Mouse (Mus musculus) lung, postnatal 0 days (tissue): Measurements from ENCODE around the gene Pdlim5. TPM values are rescaled to one million over a fixed set of nuclear protein-coding genes. Genes with fewer than 3 reads are reported as not detected.

ENCODE experiments used
- ATAC-seq: fragments of 200-750 bp; cut with Nextera tagmentation; 2 replicates; pipeline ENCODE4 v1.8.0; 2017; ENCODE audit warnings: moderate library complexity
- DNase-seq: peaks from one replicate; pipeline ENCODE4 v3.0.0-alpha.2; 2016; ENCODE audit warnings: low spot score
- H3K27ac ChIP-seq: fragments of 300-500 bp; sonication (generic); 2 replicates; pipeline ENCODE4 v1.5.1; 2014; ENCODE audit warnings: antibody characterized with exemption, mild to moderate bottlenecking, low read length, mixed read lengths
- H3K27me3 ChIP-seq: fragments of 300-500 bp; sonication (generic); replicated peaks from 2 replicates; pipeline ENCODE4 v1.6.1; 2014; ENCODE audit warnings: low read length, mixed read lengths; ENCODE audit not compliant: insufficient read depth
- H3K36me3 ChIP-seq: fragments of 300-500 bp; sonication (generic); 2 replicates; pipeline ENCODE4 v1.6.1; 2014; ENCODE audit warnings: low read length, mixed read lengths; ENCODE audit not compliant: insufficient read depth
- H3K4me1 ChIP-seq: fragments of 300-500 bp; sonication (generic); 2 replicates; pipeline ENCODE4 v1.6.1; 2014; ENCODE audit warnings: antibody characterized with exemption, low read depth, low read length, mixed read lengths; ENCODE audit not compliant: insufficient read depth
- H3K4me2 ChIP-seq: fragments of 300-500 bp; sonication (generic); replicated peaks from 2 replicates; pipeline ENCODE4 v1.6.1; 2014; ENCODE audit warnings: low read depth, mild to moderate bottlenecking, low read length, moderate library complexity, mixed read lengths
- H3K4me3 ChIP-seq: fragments of 300-500 bp; sonication (generic); 2 replicates; pipeline ENCODE4 v1.5.1; 2014; ENCODE audit warnings: low read depth, low read length
- H3K9ac ChIP-seq: fragments of 300-500 bp; sonication (generic); replicated peaks from 2 replicates; pipeline ENCODE4 v1.6.1; 2014; ENCODE audit warnings: low read depth, mild to moderate bottlenecking
- H3K9me3 ChIP-seq: fragments of 300-500 bp; sonication (generic); 2 replicates; pipeline ENCODE4 v1.6.1; 2016; ENCODE audit warnings: low read length, mixed read lengths
- CTCF ChIP-seq: IDR thresholded peaks from 2 replicates; pipeline ENCODE4 v1.5.1; 2016; ENCODE audit warnings: antibody characterized with exemption, mild to moderate bottlenecking
- EP300 ChIP-seq: IDR thresholded peaks from 2 replicates; pipeline ENCODE4 v1.6.1; 2016; ENCODE audit warnings: antibody characterized with exemption, mild to moderate bottlenecking, control low read depth
- WGBS: fragments of 180-500 bp; shearing (Covaris S2); extraction: QIAGEN DNeasy Blood & Tissue Kit; methylation state at CpG from one replicate; pipeline ENCODE4 v1.1.7; 2014; 5-methylcytosine and 5-hydroxymethylcytosine counted together
- polyA plus RNA-seq: library from polyadenylated mRNA; unstranded; fragments of >200 nt; fragmentation: Nextera tagmentation; extraction: Ambion mirVana; gene quantifications from 2 replicates; pipeline ENCODE4 v1.2.1, GENCODE M21; 2015

Pdlim5 gene
- polyA plus RNA-seq, 1 experiment from 2014 or later: 25.8 TPM

DNA sequence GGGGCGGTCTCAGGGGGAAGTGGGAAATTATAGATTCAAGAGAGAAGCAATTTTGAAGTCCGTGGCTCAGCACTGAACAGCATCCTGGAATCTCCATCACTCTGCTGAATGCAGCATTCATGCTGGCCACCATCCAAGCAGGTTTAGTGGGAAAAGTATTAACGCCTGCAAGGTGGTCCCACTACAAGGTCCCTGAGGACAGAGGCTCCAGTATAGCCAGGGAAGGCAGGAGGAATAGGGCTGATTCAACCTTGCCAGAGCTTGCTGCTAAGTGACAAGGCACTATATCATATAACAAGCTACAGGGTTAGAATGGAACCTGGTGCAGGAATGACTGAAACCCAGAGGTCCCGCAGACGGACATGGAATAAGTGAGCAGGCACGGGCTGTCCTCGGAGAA, 166.8 kb downstream of the Pdlim5 start:
- Histone ChIP-seq H3K27me3 (no peaks in the 10 kb centered on the region), H3K27ac (no peak overlapping the region), H3K36me3 (no peaks in the 10 kb centered on the region), H3K9me3 (no peaks in the 10 kb centered on the region), H3K4me3 (no peak overlapping the region), H3K4me2 (no peak overlapping the region), H3K4me1 (no peaks in the 10 kb centered on the region), H3K9ac (no peak overlapping the region)
- ATAC-seq (no peak), DNase-seq (no peak)
- no peak for TF ChIP-seq EP300
- TF ChIP-seq CTCF: no peak
- WGBS: 79% methylated on average over 7 of the region's 7 CpGs

DNA sequence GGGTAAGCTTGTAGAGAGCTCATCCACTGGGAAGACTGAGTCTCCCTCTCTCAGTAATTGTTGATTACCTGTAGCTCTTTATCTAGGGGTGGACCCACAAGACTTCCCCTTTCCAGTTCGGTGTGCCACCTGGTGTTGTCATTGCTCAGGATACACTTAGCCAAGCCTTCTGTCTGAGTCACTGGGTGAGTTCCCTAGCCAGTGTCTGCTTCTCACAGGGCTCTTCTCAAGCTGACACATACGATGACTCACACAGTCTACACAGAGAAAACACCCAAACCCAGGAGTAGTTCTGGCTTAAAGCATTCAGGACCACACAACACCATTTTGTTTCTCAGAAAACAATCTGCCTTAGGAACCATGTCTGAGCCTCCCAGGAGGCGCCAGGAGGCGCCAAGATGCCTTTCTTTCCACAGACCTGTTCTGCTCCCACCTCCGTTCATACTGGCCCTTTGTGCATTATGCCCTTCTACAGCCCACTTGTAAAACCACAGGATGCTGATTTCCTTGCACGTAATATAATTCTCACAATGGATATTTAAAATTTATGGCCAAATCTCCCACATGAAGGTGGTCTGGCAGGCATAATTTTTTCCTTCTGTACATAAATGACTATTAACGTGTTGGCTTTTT, 172.9 kb downstream of the Pdlim5 start:
- Histone ChIP-seq H3K27ac (no peak overlapping the region), H3K9ac (no peak overlapping the region), H3K27me3 (no peaks in the 10 kb centered on the region), H3K4me3 (no peak overlapping the region), H3K36me3 (no peaks in the 10 kb centered on the region), H3K4me1 (no peaks in the 10 kb centered on the region), H3K9me3 (no peaks in the 10 kb centered on the region), H3K4me2 (no peak overlapping the region)
- WGBS: 82% methylated on average over 7 of the region's 7 CpGs
- ATAC-seq (no peak), DNase-seq (no peak)
- TF ChIP-seq EP300: no peak
- TF ChIP-seq CTCF: no peak

DNA sequence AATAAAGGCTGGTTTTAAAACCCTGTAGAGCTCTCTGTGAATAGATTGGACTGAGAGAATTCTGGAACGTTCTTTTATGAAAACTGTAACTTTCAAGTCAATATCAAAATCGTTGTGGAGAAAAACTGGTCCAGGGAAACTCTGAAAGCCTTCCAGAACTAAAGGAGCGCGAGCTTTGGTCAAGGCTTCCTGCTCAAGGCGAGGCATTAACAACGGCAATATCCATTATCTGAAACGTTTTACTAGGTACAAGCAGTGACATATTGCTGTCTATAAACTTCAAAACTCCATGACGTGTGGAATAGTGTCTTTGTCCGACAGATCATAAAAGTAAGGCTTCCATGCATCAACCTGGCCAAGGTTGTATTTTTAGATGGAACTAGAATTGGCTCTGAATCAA, 175.6 kb downstream of the Pdlim5 start:
- TF ChIP-seq EP300 (no peak), CTCF (no peak)
- no peak for ATAC-seq
- 87% methylated on average over 9 of the region's 9 CpGs for WGBS

DNA sequence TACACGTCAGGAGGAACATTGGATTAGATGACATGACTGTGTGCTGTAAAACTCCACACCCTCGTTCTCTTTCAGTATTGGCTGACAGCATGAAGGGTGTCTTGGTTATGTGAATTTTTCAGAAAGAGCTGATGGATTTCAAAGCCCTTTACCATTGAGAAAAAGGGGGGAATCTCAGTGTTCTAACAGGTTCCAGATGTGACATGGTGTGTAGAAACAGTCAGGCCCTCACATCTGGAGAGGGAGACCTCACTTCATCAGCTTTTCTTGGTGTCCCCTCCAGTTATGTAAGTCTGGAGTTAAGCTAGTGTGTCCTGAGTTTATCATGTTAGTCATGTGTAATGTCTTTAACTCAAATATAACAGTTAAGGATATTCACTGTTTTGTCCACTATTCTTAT, 182.7 kb downstream of the Pdlim5 start:
- no peaks in the 10 kb centered on the region for H3K27me3 ChIP-seq
- H3K27ac ChIP-seq: no peak overlapping the region
- TF ChIP-seq EP300: no peak
- TF ChIP-seq CTCF: no peak
- ATAC-seq (no peak), DNase-seq (no peak)
- H3K4me3 ChIP-seq: no peak overlapping the region
- no peaks in the 10 kb centered on the region for H3K36me3 ChIP-seq
- WGBS: 55% methylated on average over 2 of the region's 2 CpGs
- no peaks in the 10 kb centered on the region for H3K9me3 ChIP-seq
- H3K4me2 ChIP-seq: no peak overlapping the region
- no peak overlapping the region for H3K9ac ChIP-seq
- no peaks in the 10 kb centered on the region for H3K4me1 ChIP-seq

More for the DNA sequence above, 175.6 kb downstream of the Pdlim5 start:
- H3K4me1 ChIP-seq: no peaks in the 10 kb centered on the region
- no peaks in the 10 kb centered on the region for H3K36me3 ChIP-seq
- no peak overlapping the region for H3K4me2 ChIP-seq
- H3K9me3 ChIP-seq: no peaks in the 10 kb centered on the region
- DNase-seq: no peak
- H3K9ac ChIP-seq: no peak overlapping the region
- no peaks in the 10 kb centered on the region for H3K27me3 ChIP-seq
- H3K27ac ChIP-seq: no peak overlapping the region
- H3K4me3 ChIP-seq: no peak overlapping the region

DNA sequence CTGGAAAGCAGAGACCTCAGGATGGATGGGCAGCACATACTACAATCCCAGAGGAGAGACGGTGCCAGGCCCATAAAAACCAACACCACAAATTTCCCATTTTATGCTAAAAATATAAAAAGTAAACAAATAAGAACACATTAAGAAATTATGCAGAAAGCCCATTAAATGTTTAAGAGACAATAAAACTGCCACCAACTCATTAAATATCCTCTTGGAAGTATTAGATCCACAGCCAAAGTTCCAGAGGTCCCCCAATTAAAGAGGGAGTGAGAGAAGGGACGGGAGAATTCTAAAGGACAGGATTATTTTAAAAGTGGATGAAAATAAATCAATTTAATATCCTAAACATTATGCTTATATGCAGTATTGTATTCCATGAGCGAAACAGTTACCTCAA, 183.3 kb downstream of the Pdlim5 start:
- no peak for DNase-seq
- no peaks in the 10 kb centered on the region for H3K4me1 ChIP-seq
- H3K9me3 ChIP-seq: no peaks in the 10 kb centered on the region
- no peak overlapping the region for H3K4me3 ChIP-seq
- TF ChIP-seq EP300 (no peak), CTCF (no peak)
- no peak for ATAC-seq
- no peaks in the 10 kb centered on the region for H3K27me3 ChIP-seq
- no peak overlapping the region for H3K9ac ChIP-seq
- no peaks in the 10 kb centered on the region for H3K36me3 ChIP-seq
- no peak overlapping the region for H3K27ac ChIP-seq
- H3K4me2 ChIP-seq: no peak overlapping the region
- WGBS: 55% methylated on average over 3 of the region's 3 CpGs

DNA sequence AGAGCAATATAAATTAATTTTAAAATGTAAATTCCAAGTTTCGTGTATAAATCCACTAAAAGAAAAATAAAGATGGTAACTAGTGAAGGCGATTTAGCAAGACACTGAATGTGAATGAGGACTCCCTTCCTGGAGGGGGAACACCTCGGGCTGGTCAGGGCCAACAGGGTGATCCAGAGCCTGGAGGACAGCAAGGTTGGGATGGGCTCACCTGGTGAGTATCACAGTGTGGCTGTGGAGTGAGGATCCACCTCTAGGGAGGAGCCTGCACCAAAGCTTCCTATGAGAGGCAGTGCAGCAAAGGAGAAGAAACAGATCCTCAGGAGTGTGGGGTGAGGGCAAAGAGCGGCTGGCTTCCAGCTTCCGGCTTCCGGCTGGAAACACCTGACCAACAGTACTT, 185.5 kb downstream of the Pdlim5 start:
- H3K4me3 ChIP-seq: no peak overlapping the region
- no peaks in the 10 kb centered on the region for H3K4me1 ChIP-seq
- no peak overlapping the region for H3K9ac ChIP-seq
- no peaks in the 10 kb centered on the region for H3K36me3 ChIP-seq
- TF ChIP-seq EP300 (no peak), CTCF (no peak)
- H3K9me3 ChIP-seq: no peaks in the 10 kb centered on the region
- ATAC-seq (no peak), DNase-seq (no peak)
- H3K4me2 ChIP-seq: no peak overlapping the region
- no peaks in the 10 kb centered on the region for H3K27me3 ChIP-seq
- WGBS: 53% methylated on average over 6 of the region's 6 CpGs
- H3K27ac ChIP-seq: no peak overlapping the region

DNA sequence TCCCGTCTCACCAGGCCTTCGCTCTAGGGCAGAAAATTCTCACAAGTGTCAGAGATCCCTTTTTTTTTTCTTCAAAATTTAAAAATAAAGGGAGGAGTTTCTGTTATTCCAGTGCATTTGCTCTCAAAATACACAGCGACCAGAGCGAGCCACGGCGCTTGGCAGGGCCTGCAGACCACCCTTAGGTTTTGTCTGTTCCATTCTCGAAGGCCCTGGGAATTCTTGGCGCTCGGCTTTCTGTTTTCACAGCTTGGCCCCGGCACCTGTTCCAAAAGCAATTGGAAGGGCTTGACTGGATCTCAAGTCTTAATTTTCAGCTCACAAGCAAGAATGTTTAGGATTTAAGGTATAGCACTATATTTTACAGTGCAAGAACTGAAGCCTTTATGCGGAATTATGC, 186.4 kb downstream of the Pdlim5 start:
- Histone ChIP-seq H3K9ac (no peak overlapping the region), H3K36me3 (no peaks in the 10 kb centered on the region), H3K4me3 (no peak overlapping the region), H3K4me2 (no peak overlapping the region), H3K27ac (no peak overlapping the region), H3K4me1 (no peaks in the 10 kb centered on the region), H3K9me3 (no peaks in the 10 kb centered on the region), H3K27me3 (no peaks in the 10 kb centered on the region)
- ATAC-seq: no peak
- 93% methylated on average over 11 of the region's 11 CpGs for WGBS
- no peak for DNase-seq
- TF ChIP-seq CTCF (no peak), EP300 (no peak)
